Mouse (Mus musculus) myocyte (in vitro differentiated cells): Measurements from ENCODE around the gene Tbc1d16.

Experiments used
- POLR2A ChIP-seq: IDR thresholded peaks from one replicate; pipeline ENCODE4 v1.6.1; 2011; ENCODE audit warnings: low read depth, mild to moderate bottlenecking, control low read depth, moderate library complexity; ENCODE audit not compliant: insufficient read length
- POLR2AphosphoS2 ChIP-seq: IDR thresholded peaks from one replicate; pipeline ENCODE4 v1.6.1; 2011; ENCODE audit warnings: low read depth, control low read depth; ENCODE audit not compliant: insufficient read length
- TCF3 ChIP-seq: IDR thresholded peaks from one replicate; pipeline ENCODE4 v1.6.1; 2011; ENCODE audit warnings: low read depth, control low read depth; ENCODE audit not compliant: insufficient read length

- TF ChIP-seq POLR2A, result no peak
- no peak for TF ChIP-seq TCF3
- no peak for TF ChIP-seq POLR2AphosphoS2
These were observed 66.6 kb downstream of the Tbc1d16 start for GRCm38 (mm10) chr11:119161665-119162064.
